Mouse (Mus musculus) liver, embryonic 16.5 days (tissue): Measurements from ENCODE around the gene Atg14. TPM values are rescaled to one million over a fixed set of nuclear protein-coding genes. Genes with fewer than 3 reads are reported as not detected.
A peak's percentile ranks its signal among the peaks of the same experiment; 100 is the strongest.
"Not testable (repeated sequence)": the region's sequence is repeated elsewhere in the genome, so short reads cannot be mapped to it uniquely, and the experiment has no call there.

ENCODE experiments used
- ATAC-seq: fragments of 200-750 bp; cut with Nextera tagmentation; 2 replicates; pipeline ENCODE4 v1.8.0; 2017; ENCODE audit warnings: low read depth, mild to moderate bottlenecking, moderate number of reproducible peaks, moderate library complexity
- H3K27ac ChIP-seq: fragments of 300-500 bp; sonication (generic); 2 replicates; pipeline ENCODE4 v1.5.1; 2014; ENCODE audit warnings: mild to moderate bottlenecking, low read length
- H3K27me3 ChIP-seq: fragments of 300-500 bp; sonication (generic); 2 replicates; pipeline ENCODE4 v1.6.1; 2014; ENCODE audit warnings: low read depth, low read length, mixed read lengths; ENCODE audit not compliant: control insufficient read depth, insufficient read depth
- H3K36me3 ChIP-seq: fragments of 300-500 bp; sonication (generic); 2 replicates; pipeline ENCODE4 v1.6.1; 2014; ENCODE audit warnings: mild to moderate bottlenecking; ENCODE audit not compliant: control insufficient read depth, insufficient read depth
- H3K4me1 ChIP-seq: fragments of 300-500 bp; sonication (generic); 2 replicates; pipeline ENCODE4 v1.6.1; 2014; ENCODE audit warnings: low read depth, low read length, mixed read lengths; ENCODE audit not compliant: control insufficient read depth
- H3K4me2 ChIP-seq: fragments of 300-500 bp; sonication (generic); 2 replicates; pipeline ENCODE4 v1.6.1; 2014; ENCODE audit warnings: low read depth, low read length, mixed read lengths
- H3K4me3 ChIP-seq: fragments of 300-500 bp; sonication (generic); 2 replicates; pipeline ENCODE4 v1.5.1; 2014; ENCODE audit warnings: low read depth, mild to moderate bottlenecking, low read length
- H3K9ac ChIP-seq: fragments of 300-500 bp; sonication (generic); 2 replicates; pipeline ENCODE4 v1.6.1; 2014; ENCODE audit warnings: low read depth, low read length
- H3K9me3 ChIP-seq: fragments of 300-500 bp; sonication (generic); replicated peaks from 2 replicates; pipeline ENCODE4 v1.6.1; 2016; ENCODE audit warnings: low read length; ENCODE audit not compliant: control insufficient read depth
- WGBS: fragments of 180-500 bp; shearing (Covaris S2); extraction: QIAGEN DNeasy Blood & Tissue Kit; methylation state at CpG from one replicate; pipeline ENCODE4 v1.1.7; 2014; ENCODE audit not compliant: insufficient replicate concordance; 5-methylcytosine and 5-hydroxymethylcytosine counted together
- polyA plus RNA-seq: library from polyadenylated mRNA; unstranded; fragments of >200 nt; fragmentation: Nextera tagmentation; extraction: Ambion mirVana; gene quantifications from 2 replicates; pipeline ENCODE4 v1.2.1, GENCODE M21; 2015

Gene Atg14
- polyA plus RNA-seq: 9.4 and 9.7 TPM in 2 replicates

DNA sequence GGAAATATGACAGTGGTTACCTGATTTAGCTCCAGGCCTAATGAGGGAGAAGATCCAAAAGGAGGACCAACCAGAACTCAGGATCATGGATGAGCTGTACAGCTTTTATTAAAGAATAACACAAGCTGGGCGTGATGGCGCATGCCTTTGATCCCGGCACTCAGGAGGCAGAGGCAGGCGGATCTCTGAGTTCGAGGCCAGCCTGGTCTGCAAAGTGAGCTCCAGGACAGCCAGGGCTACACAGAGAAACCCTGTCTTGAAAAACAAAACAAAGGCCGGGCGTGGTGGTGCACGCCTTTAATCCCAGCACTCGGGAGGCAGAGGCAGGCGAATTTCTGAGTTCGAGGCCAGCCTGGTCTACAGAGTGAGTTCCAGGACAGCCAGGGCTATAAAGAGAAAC is at the start of gene Atg14:
TSS of gene Atg14 (minus strand) at position 101 of the 400 bp plus-strand sequence.
- H3K36me3 ChIP-seq, H3K4me2 ChIP-seq, ATAC-seq, H3K27ac ChIP-seq, H3K9ac ChIP-seq, H3K4me3 ChIP-seq, H3K27me3 ChIP-seq, H3K9me3 ChIP-seq: not testable (repeated sequence)
- H3K4me1 ChIP-seq: peaks cover 11% of the 10 kb centered on the region
- WGBS: 73% methylated on average over 11 of the region's 11 CpGs

- Histone ChIP-seq H3K4me3 (no peak overlapping the region), H3K9me3 (no peaks in the 10 kb centered on the region), H3K9ac (no peak overlapping the region), H3K27me3 (no peaks in the 10 kb centered on the region), H3K4me1 (no peaks in the 10 kb centered on the region), H3K4me2 (no peak overlapping the region), H3K27ac (no peak overlapping the region), H3K36me3 (no peaks in the 10 kb centered on the region)
- ATAC-seq: no peak
- WGBS: 55% methylated on average over 5 of the region's 5 CpGs
Measured at GRCm38 (mm10) chr14:47618891-47619290, 48.4 kb upstream of the Atg14 start.

DNA sequence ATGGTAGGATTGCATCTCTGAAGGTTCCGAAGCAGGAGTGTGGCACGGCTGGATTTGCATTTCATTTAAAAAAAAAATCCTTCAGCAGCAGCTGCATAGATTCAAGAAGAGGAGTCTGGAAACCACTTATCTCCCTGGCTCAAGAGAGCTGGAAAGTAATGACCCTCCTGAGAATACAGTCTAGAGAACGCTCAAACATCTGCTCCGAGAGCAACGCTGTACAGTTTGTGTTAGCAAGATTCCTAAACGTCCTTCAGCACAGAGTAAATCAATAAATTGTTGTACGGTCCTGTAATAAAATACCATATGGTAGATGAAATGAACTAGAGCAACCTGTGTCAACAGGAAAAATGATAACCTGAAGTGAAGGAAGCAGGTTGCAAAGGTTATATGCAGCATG is 42.8 kb upstream of the Atg14 start:
- ATAC-seq: no peak
- H3K9ac ChIP-seq: no peak overlapping the region
- H3K4me2 ChIP-seq: no peak overlapping the region
- H3K4me1 ChIP-seq: no peaks in the 10 kb centered on the region
- H3K27ac ChIP-seq: no peak overlapping the region
- H3K4me3 ChIP-seq: no peak overlapping the region
- no peaks in the 10 kb centered on the region for H3K36me3 ChIP-seq
- WGBS: 60% methylated on average over 7 of the region's 7 CpGs
- no peaks in the 10 kb centered on the region for H3K27me3 ChIP-seq
- no peaks in the 10 kb centered on the region for H3K9me3 ChIP-seq

GRCm38 (mm10) chr14:47597942-47598388 is 27.5 kb upstream of the Atg14 start:
- WGBS: 30% methylated on average over 11 of the region's 11 CpGs
- Histone ChIP-seq H3K9ac (no peak overlapping the region), H3K4me2 (peak overlapping the region; percentile 30; the same call in 1 of the 2 replicates), H3K4me3 (no peak overlapping the region), H3K4me1 (peaks cover 2% of the 10 kb centered on the region; the same call in 1 of the 2 replicates), H3K36me3 (no peaks in the 10 kb centered on the region), H3K9me3 (no peaks in the 10 kb centered on the region), H3K27me3 (no peaks in the 10 kb centered on the region), H3K27ac (no peak overlapping the region)
- no peak for ATAC-seq

DNA sequence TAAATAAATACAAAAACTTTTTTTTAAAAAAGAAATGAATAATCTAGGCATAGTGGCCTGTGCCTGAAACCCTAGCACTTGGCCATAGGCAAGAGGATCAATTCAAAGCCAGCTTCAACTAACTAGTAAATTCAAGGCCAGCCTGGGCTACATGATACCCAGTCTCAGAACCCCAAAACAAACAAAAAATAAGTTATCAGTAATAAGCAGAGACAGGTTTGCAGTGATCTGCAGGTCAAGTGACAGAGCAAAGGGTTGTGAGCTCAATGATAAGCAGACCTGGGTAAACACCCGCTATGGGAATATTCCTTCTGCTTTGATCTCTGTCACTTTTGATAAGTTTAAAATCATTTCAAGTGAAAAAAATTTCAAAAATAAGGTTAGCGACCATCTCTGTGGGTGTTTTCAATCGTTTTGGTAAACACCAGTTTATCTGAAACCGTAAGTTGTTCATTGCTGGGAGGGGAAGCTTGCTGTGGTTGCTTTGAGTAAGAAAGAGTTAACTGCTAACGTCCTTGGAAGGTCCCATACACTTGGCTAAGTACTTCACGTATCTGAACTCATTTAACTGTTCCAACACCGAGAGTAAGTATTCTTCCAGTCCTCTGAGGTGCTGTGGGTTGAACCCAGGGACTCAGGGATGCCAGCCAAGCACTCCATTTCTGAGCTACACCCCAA is 24.1 kb upstream of the Atg14 start:
- no peak overlapping the region for H3K4me3 ChIP-seq
- no peaks in the 10 kb centered on the region for H3K36me3 ChIP-seq
- peak; percentile 82 for ATAC-seq
- no peaks in the 10 kb centered on the region for H3K9me3 ChIP-seq
- H3K27me3 ChIP-seq: no peaks in the 10 kb centered on the region
- WGBS: 14% methylated on average over 7 of the region's 7 CpGs
- H3K4me2 ChIP-seq: no peak overlapping the region
- peaks cover 2% of the 10 kb centered on the region; the same call in 1 of the 2 replicates for H3K4me1 ChIP-seq
- H3K9ac ChIP-seq: no peak overlapping the region
- H3K27ac ChIP-seq: peak overlapping the region; percentile 46

DNA sequence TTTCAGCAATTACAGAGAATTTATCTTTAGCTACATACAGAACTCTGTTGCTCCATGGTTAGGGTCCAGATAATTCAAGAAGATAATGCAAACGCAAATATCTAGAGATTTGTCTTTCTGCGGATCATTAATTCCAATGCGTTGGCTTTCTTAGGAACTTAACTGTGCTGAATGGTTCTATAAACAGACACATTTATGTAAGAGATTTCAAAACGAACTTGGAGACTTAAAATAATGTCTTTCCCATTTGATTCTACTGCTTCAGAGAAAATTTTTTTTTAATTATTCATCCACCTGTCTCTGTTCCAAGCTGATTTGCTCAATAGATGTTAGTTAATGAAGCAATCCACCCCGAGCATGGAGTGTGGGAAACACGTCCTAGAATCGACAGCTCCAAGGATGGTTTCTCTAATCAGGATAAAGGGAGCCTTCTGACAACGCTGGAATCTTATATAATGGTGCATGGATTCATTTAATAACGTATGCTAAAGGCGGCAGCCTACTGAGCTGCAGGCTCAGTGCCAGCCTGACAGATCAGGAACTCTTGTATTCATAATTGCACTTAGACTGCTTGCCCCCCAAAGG is 20.0 kb upstream of the Atg14 start:
- Histone ChIP-seq H3K27ac (no peak overlapping the region), H3K36me3 (no peaks in the 10 kb centered on the region), H3K9me3 (no peaks in the 10 kb centered on the region), H3K27me3 (no peaks in the 10 kb centered on the region), H3K4me1 (no peaks in the 10 kb centered on the region), H3K4me2 (no peak overlapping the region), H3K9ac (no peak overlapping the region), H3K4me3 (no peak overlapping the region)
- ATAC-seq: no peak
- WGBS: 62% methylated on average over 10 of the region's 10 CpGs

DNA sequence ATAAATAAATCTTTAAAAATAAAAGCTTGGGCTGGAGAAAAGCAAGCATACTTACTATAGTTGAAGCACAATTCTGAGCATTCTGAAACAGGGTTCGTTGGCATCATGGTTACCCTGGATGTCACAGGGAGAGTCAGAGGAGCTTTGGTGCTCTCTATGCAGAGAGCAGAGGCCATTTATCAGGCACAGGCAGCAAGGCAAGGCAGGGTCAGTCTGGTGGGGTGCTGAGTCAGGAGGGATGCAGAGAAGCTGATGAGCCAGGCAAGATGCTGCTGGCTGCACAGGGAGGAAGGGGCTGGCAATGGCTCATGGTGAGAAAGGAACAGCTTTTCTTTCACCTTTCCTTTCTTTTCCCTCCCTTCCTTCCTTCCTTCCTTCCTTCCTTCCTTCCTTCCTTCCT is 19.0 kb upstream of the Atg14 start:
- peak; percentile 64; the same call in 1 of the 2 replicates for ATAC-seq
- Histone ChIP-seq H3K9ac (no peak overlapping the region), H3K4me1 (no peaks in the 10 kb centered on the region), H3K36me3 (no peaks in the 10 kb centered on the region), H3K27ac (no peak overlapping the region), H3K4me3 (no peak overlapping the region), H3K4me2 (no peak overlapping the region), H3K27me3 (no peaks in the 10 kb centered on the region), H3K9me3 (no peaks in the 10 kb centered on the region)
- WGBS: 70% methylated on average over 1 of the region's 1 CpGs

GRCm38 (mm10) chr14:47584346-47584745 is 13.9 kb upstream of the Atg14 start:
- Histone ChIP-seq H3K27ac (no peak overlapping the region), H3K4me2 (no peak overlapping the region), H3K4me3 (no peak overlapping the region), H3K27me3 (no peaks in the 10 kb centered on the region), H3K4me1 (peaks cover 3% of the 10 kb centered on the region; the same call in 1 of the 2 replicates), H3K36me3 (no peaks in the 10 kb centered on the region), H3K9me3 (no peaks in the 10 kb centered on the region), H3K9ac (no peak overlapping the region)
- no peak for ATAC-seq

DNA sequence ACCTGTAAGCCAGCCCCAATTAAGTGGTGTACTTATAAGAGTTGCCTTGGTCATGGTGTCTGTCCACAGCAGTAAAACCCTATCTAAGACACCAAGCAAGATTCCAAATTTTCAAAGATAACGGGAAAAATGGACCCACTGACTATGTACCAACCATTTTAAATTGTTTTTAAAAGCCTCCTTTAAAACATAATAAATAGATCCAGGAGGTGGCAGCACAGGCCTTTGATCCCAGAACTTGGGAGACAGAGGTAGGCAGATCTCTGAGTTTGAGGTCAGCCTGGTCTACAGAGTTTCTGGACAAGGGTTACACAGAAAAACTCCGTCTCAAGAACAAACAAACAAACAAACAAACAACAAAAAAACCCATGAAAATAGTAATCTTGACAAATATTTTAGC is 11.2 kb upstream of the Atg14 start:
- no peak for ATAC-seq
- H3K9me3 ChIP-seq: no peaks in the 10 kb centered on the region
- H3K4me1 ChIP-seq: peaks cover 3% of the 10 kb centered on the region; the same call in 1 of the 2 replicates
- no peak overlapping the region for H3K27ac ChIP-seq
- no peak overlapping the region for H3K9ac ChIP-seq
- no peaks in the 10 kb centered on the region for H3K27me3 ChIP-seq
- no peak overlapping the region for H3K4me3 ChIP-seq
- H3K4me2 ChIP-seq: no peak overlapping the region
- no peaks in the 10 kb centered on the region for H3K36me3 ChIP-seq
- 41% methylated on average over 2 of the region's 2 CpGs for WGBS
